Mouse (Mus musculus) Muller cell, postnatal 12 days (primary cell): ENCODE data around the gene Uba52.

Experiments used
- DNase-seq: peaks from one replicate; pipeline ENCODE4 v3.0.0-alpha.2; 2015; ENCODE audit errors: inconsistent ontology term

The Uba52 gene

GRCm38 (mm10) chr8:70510228-70510915 is at the start of gene Uba52:
Uba52 (minus strand) TSS chr8:70510801.
- DNase-seq: peak; percentile 97

- no peak for DNase-seq
Measured at GRCm38 (mm10) chr8:70560096-70560495, 49.5 kb upstream of the Uba52 start.

DNA sequence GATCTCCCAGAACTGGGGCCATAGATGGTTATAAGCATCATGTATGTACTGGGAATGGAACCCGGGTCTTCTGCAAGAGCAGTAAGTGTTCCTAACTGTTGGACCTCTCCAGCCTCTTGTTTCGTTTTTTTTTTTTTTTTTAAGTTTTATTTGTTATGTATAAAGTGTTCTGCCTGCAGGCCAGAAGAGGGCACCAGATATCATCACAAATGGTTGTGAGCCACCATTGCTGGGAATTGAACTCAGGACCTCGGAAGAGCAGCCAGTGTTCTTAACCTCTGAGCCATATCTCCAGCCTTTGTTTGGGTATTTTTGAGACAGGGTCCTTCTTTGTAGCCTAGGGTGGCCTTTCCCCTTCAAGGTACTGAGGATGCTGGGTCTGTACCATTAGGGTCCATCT is 48.4 kb upstream of the Uba52 start:
- no peak for DNase-seq

DNA sequence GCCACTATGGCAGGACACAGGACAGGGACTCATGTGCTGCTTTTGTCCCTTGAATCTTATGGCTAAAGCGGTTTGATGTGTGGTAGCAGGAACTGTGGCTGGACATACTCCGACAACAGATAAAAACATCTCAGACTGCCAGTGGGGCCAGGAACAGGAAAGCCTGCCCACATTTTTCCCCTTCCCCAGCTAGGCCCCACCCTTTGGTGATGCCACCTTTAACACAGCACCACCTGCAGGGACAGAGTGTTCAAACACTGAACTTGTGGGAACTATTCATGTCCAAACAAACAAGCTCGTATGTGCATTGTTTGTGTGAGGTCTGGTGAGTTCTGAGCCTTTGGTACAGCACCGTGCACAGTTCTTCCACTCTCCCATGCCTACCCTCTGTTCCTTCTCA is 47.7 kb upstream of the Uba52 start:
- no peak for DNase-seq

- no peak for DNase-seq
Measured at GRCm38 (mm10) chr8:70555079-70555747, 44.6 kb upstream of the Uba52 start.

DNA sequence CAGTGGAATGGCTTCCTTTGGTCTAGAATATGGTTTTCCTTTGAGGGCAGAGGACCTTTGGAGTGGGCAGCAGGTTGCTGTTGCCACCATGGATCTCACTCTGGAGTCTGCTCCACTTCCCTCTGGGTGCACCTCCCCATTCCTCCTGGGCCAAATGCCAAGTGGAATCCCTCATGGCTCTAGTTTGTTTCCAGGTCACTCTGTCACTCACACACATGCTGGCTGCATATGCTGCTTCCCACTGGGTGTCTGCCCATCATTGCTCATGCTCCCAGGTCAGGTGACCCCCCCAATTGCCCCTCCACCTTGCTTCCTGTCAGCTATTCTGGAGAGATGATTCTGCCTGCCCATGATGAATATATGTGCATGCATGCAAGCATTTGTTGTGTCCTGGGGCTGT is 43.1 kb upstream of the Uba52 start:
- peak; percentile 70 for DNase-seq

DNA sequence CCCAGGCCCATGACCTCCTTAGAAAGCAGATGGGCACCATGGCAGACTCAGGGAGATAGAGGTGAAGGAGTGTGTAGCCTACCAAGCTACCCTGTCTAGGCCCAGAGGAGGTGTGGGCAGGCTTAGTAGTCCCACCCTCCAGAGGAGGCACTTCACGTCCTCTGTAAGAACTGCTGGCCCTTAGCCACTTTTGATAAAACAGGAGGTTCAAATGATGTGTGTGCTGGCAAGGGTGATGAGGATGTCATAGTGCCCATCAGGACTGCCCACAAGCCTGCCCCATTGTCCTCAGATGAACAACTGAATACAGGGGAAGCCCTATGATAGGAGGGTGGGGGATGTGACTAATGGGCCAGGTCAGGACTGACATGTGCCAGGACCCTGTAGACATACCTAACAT is 42.2 kb upstream of the Uba52 start:
- DNase-seq: no peak

GRCm38 (mm10) chr8:70551558-70552161 is 41.1 kb upstream of the Uba52 start:
- DNase-seq: no peak

DNA sequence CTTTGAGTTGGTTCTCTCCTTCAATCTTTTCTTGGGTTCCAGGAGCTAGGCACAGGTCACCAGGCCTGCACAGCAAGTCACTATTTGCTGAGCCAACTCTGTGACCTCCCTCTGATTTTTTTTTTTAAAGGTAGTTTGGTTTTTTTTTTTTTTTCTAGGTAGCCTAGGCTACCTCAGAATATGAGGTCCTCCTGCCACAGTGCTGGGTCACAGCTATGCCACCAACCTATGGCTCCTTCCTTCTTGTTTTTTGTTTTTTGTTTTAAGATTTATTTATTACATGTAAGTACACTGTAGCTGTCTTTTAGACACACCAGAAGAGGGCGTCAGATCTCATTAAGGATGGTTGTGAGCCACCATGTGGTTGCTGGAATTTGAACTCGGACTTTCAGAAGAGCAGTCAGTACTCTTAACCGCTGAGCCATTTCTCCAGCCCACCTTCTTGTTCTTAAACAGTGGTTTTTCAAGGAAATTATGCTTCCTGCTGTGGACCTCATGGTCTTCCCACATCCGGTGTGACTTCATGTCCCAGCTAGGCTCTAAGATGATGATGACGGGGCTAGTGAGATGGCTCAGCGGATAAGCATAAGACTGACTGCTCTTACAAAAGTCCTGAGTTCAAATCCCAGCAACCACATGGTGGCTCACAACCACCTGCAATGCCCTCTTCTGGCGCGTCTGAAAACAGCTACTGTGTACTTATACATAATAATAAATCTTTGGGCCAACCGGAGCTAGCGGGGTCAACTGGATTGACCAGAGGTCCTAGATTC is 39.0 kb upstream of the Uba52 start:
- DNase-seq: no peak

- DNase-seq: no peak
Measured at GRCm38 (mm10) chr8:70547762-70548161, 37.2 kb upstream of the Uba52 start.

DNA sequence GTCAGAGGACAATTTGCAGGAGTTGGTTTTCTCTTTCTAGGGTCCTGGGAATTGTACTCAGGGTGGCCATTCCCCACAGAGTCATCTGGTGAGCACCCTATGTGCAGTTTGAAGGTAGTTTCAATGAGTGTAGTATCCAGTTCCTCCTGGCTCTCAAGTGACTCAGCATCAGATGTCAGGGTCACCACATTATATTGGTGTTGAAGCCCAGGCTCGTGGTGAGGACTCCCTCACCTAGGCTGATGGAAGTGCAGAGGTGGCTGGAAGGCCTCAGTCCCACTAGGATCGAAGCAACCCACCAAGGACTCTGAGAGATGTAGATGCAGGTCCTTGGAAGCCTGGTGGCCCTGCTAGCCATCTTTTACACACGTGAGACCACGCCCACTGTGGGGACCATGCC is 35.8 kb upstream of the Uba52 start:
- no peak for DNase-seq

DNA sequence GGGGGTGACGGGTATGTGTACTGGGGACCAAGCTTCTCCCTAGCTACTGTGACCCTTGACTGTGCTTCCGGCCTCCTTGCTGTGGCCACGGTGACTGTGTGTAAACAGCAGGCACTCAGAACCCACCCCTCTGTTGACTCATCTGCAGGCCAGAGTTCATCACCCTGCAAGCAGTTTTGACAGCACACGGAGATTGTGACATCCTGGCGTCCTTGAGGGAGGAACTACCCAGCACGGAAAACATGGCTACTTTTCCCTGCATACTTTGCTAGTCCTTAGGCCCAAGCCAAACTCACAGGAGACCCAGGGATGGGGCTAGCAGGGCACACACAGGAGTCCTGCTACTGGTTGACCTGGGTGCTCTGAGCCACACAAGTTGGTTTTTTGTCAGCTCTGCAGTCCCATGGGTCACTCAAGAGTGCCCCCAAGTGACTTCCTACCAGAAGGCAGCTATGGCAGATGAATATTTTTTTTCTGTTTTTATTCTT is 33.6 kb upstream of the Uba52 start:
- no peak for DNase-seq

DNA sequence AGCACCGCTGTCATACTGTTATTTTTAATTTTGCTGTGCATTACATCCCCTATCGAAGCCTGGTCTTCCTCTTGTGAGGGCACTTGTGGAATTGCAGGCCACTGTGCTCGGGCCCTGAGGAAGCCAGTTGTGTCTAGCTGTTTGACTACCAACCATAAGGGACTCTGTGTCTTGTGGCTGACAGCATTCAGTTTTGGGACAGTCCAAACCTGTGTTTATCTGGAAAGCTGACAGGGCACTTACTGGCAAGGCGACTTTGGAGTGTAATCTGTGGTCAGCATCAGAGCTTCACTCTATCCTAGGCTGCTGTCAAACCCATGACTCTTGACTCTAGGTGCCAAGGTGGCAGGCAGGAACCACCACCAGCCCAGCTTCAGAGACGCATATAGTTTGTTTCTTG is 30.5 kb upstream of the Uba52 start:
- no peak for DNase-seq

DNA sequence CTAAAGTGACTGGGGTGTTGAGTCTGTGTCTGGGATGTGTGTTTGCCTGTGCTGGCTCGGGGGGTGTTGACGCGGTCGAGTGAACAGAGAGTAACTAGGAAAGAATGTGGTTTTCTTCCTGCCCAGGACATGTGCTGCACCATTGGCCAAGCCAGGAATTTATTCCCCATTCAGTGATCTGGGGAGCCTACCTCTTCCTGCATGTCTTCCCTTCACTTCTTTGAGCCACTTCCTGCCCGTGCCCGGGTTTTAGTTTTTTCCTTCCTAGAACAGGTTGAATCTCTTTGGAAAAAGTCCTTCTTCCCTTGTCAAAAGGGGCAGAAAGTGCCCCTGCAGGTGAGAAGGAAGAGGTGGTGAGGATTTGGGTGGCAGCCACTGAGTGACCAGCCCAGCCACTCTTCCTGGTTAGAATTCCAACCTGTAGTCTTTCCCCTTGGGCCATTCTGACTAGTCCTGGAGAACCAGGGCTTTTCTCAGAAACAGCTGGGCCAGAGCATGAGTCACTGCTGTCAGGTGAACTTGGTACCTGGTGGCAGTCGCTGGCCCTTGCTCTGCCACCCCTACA is 30.0 kb upstream of the Uba52 start:
- DNase-seq: peak; percentile 90

GRCm38 (mm10) chr8:70540013-70540506 is 29.5 kb upstream of the Uba52 start:
- no peak for DNase-seq

DNA sequence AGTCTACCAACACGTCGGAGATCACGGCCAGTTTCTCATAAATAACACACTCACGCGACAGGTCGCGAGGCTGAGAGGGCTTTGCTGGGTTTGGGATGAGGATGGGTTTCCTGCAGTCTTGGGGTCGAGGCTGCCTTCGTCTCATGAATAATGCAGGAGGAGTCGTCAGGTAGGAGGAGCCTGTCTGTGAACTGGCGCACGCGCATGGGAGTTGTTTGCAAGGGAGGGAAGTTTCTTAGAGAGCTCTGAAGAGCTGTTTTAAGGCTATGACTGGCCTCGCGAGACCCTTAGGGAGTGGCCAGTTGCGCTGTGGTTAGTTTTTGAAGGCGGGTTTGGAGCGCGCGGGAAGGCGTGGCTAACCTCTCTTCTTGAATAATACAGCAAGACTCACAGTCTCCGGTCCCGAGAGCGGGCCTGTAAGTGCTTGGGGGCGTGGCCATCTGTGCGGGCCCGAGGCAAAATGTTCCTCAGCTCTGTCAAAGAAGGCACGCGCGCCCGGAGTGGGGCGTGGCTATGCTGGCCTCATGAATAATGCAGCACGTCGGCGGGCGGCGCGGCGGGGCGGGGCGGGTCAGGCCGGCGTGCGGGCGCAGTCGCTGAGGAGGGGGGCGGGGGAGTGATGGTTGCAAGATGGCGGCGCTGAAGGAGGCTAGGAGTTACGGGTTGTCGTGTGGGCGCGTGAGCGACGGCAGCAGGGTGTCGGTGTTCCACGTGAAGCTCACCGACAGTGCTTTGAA is 28.6 kb upstream of the Uba52 start, which contains the start of gene Ell:
TSS of gene Ell (plus strand) at position 381 of the 737 bp plus-strand sequence.
- peak; percentile 100 for DNase-seq

GRCm38 (mm10) chr8:70538633-70539076 is 28.1 kb upstream of the Uba52 start:
- peak; percentile 99 for DNase-seq

- peak; percentile 72 for DNase-seq
Measured at GRCm38 (mm10) chr8:70538024-70538579, 27.5 kb upstream of the Uba52 start.

GRCm38 (mm10) chr8:70535701-70536100 is 25.1 kb upstream of the Uba52 start:
- no peak for DNase-seq

DNA sequence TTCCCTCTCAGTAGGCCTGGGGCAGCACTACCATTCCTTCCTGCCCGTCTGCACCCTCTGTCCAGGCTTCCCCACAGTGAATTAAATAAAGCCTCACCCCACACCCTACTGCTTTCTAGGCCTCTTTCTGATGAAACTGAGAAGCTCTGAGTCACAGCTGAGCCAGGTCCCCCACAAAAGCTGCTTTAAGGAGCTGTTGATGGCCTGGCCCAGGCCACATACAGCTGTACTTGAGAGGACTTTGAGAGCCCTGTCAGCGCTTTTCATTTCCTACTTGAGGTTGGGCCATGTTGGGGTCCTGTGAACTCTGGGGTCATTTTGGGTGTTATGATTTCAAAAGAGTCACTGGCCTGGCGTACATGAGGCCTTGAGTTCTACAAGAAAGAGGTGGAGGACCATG is 24.6 kb upstream of the Uba52 start:
- no peak for DNase-seq
